Mouse (Mus musculus): ENCODE results near the gene Zcchc3. TPM values are rescaled to one million over a fixed set of nuclear protein-coding genes. Genes with fewer than 3 reads are reported as not detected.
A peak's percentile ranks its signal among the peaks of the same experiment; 100 is the strongest.
"Not testable (repeated sequence)": the region's sequence is repeated elsewhere in the genome, so short reads cannot be mapped to it uniquely, and the experiment has no call there.

The Zcchc3 gene
- total RNA-seq (2017): 0.10 to 0.75 TPM in 2 of 3 replicates, not detected in the other

- peak; percentile 34; the same call in 1 of the 2 replicates for ATAC-seq (replicated peaks; ENCODE audit: insufficient number of reproducible peaks, low FRiP score, low TSS enrichment, poor library complexity, severe bottlenecking)
Observed at GRCm38 (mm10) chr2:152414591-152415165, at the start of gene Zcchc3. Zcchc3 (minus strand) TSS chr2:152415027.

GRCm38 (mm10) chr2:152459241-152459640 lies 44.4 kb upstream of the Zcchc3 start:
- ATAC-seq (replicated peaks; ENCODE audit: insufficient number of reproducible peaks, low FRiP score, low TSS enrichment, poor library complexity, severe bottlenecking): no peak

GRCm38 (mm10) chr2:152452101-152452781 lies 37.4 kb upstream of the Zcchc3 start:
- ATAC-seq (replicated peaks; ENCODE audit: insufficient number of reproducible peaks, low FRiP score, low TSS enrichment, poor library complexity, severe bottlenecking): 0 out of 2 replicates have a peak, but pooled peaks have one; percentile 35

GRCm38 (mm10) chr2:152450241-152450640 lies 35.4 kb upstream of the Zcchc3 start:
- ATAC-seq (replicated peaks; ENCODE audit: insufficient number of reproducible peaks, low FRiP score, low TSS enrichment, poor library complexity, severe bottlenecking): no peak

GRCm38 (mm10) chr2:152447461-152447860 lies 32.6 kb upstream of the Zcchc3 start:
- no peak for ATAC-seq (replicated peaks; ENCODE audit: insufficient number of reproducible peaks, low FRiP score, low TSS enrichment, poor library complexity, severe bottlenecking)

GRCm38 (mm10) chr2:152446642-152447041 lies 31.8 kb upstream of the Zcchc3 start:
- ATAC-seq (replicated peaks; ENCODE audit: insufficient number of reproducible peaks, low FRiP score, low TSS enrichment, poor library complexity, severe bottlenecking): no peak

GRCm38 (mm10) chr2:152443281-152443680 lies 28.5 kb upstream of the Zcchc3 start:
- no peak for ATAC-seq (replicated peaks; ENCODE audit: insufficient number of reproducible peaks, low FRiP score, low TSS enrichment, poor library complexity, severe bottlenecking)

- ATAC-seq (replicated peaks; ENCODE audit: insufficient number of reproducible peaks, low FRiP score, low TSS enrichment, poor library complexity, severe bottlenecking): no peak
Observed at GRCm38 (mm10) chr2:152442322-152442721, 27.5 kb upstream of the Zcchc3 start.

GRCm38 (mm10) chr2:152439833-152440232 lies 25.0 kb upstream of the Zcchc3 start:
- no peak for ATAC-seq (replicated peaks; ENCODE audit: insufficient number of reproducible peaks, low FRiP score, low TSS enrichment, poor library complexity, severe bottlenecking)

- no peak for ATAC-seq (replicated peaks; ENCODE audit: insufficient number of reproducible peaks, low FRiP score, low TSS enrichment, poor library complexity, severe bottlenecking)
Observed at GRCm38 (mm10) chr2:152438963-152439362, 24.1 kb upstream of the Zcchc3 start.

- ATAC-seq (replicated peaks; ENCODE audit: insufficient number of reproducible peaks, low FRiP score, low TSS enrichment, poor library complexity, severe bottlenecking): peak; percentile 73
Observed at GRCm38 (mm10) chr2:152436983-152437860, 22.4 kb upstream of the Zcchc3 start.

GRCm38 (mm10) chr2:152436405-152436901 lies 21.6 kb upstream of the Zcchc3 start:
- ATAC-seq (replicated peaks; ENCODE audit: insufficient number of reproducible peaks, low FRiP score, low TSS enrichment, poor library complexity, severe bottlenecking): no peak

GRCm38 (mm10) chr2:152428481-152428880 lies 13.7 kb upstream of the Zcchc3 start:
- ATAC-seq (replicated peaks; ENCODE audit: insufficient number of reproducible peaks, low FRiP score, low TSS enrichment, poor library complexity, severe bottlenecking): not testable (repeated sequence)

GRCm38 (mm10) chr2:152427493-152427892 lies 12.7 kb upstream of the Zcchc3 start:
- ATAC-seq (replicated peaks; ENCODE audit: insufficient number of reproducible peaks, low FRiP score, low TSS enrichment, poor library complexity, severe bottlenecking): no peak

- ATAC-seq (replicated peaks; ENCODE audit: insufficient number of reproducible peaks, low FRiP score, low TSS enrichment, poor library complexity, severe bottlenecking): no peak
Observed at GRCm38 (mm10) chr2:152415786-152416185, 959 bp upstream of the Zcchc3 start.

GRCm38 (mm10) chr2:152415287-152415686 lies 460 bp upstream of the Zcchc3 start, which contains the start of gene 6820408C15Rik:
6820408C15Rik (plus strand) TSS chr2:152415587.
- no peak for ATAC-seq (replicated peaks; ENCODE audit: insufficient number of reproducible peaks, low FRiP score, low TSS enrichment, poor library complexity, severe bottlenecking)

GRCm38 (mm10) chr2:152413765-152414584 lies 852 bp downstream of the Zcchc3 start:
- ATAC-seq (replicated peaks; ENCODE audit: insufficient number of reproducible peaks, low FRiP score, low TSS enrichment, poor library complexity, severe bottlenecking): 0 out of 2 replicates have a peak, but pooled peaks have one; percentile 23

- ATAC-seq (replicated peaks; ENCODE audit: insufficient number of reproducible peaks, low FRiP score, low TSS enrichment, poor library complexity, severe bottlenecking): peak; percentile 24; the same call in 1 of the 2 replicates
Observed at GRCm38 (mm10) chr2:152413158-152413764, 1.6 kb downstream of the Zcchc3 start.

All from monocyte, adult 5-6 weeks (primary cell).